Mouse (Mus musculus) heart, postnatal 0 days (tissue): Measurements from ENCODE around the gene Lmo7.

Experiments
- CTCF ChIP-seq: IDR thresholded peaks from 2 replicates; pipeline ENCODE4 v1.5.1; 2016; ENCODE audit warnings: antibody characterized with exemption, control low read depth, low read depth
- EP300 ChIP-seq: IDR thresholded peaks from 2 replicates; pipeline ENCODE4 v1.6.1; 2016; ENCODE audit warnings: antibody characterized with exemption, low read depth

DNA sequence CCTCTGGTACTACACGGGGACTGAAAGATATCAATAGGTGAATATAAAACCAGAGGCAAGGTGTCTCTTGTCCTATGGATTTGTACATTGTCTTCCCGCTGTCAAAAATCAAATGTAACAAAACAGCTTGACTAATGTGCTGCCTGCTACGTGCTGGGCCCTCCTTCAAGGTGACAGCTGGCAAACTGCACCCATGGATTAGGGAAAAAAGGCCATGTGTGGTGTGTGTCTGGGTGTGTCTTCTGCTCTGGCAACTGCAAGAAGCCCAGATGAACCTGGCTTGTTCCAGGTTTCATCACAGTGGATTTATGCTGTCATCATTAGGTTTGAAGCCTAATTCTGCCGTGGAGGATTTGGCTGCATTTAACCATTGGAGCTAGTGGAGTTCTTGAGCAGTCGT is 174.0 kb downstream of the Lmo7 start:
- TF ChIP-seq CTCF (no peak), EP300 (no peak)
